Mouse (Mus musculus): ENCODE measurements around the gene Wdr18. TPM values are rescaled to one million over a fixed set of nuclear protein-coding genes. Genes with fewer than 3 reads are reported as not detected.

Gene Wdr18
- total RNA-seq, 4 experiments from 2014 or later: 20.1 to 26.7 (median 23.0) TPM

GRCm38 (mm10) chr10:79996272-79997033 is 36.5 kb downstream of the Wdr18 start, which contains the start of gene Abca7:
Gene Abca7, plus strand, starts transcription at chr10:79996494.
- DNase-seq (ENCODE audit: low spot score in 2 of 2): peak; percentile 93 to 94

- DNase-seq (ENCODE audit: low spot score in 2 of 2): no peak
Observed at GRCm38 (mm10) chr10:79997034-79997760, 37.2 kb downstream of the Wdr18 start.

GRCm38 (mm10) chr10:79997819-79998218 is 37.9 kb downstream of the Wdr18 start:
- no peak for DNase-seq (ENCODE audit: low spot score in 2 of 2)

- no peak for DNase-seq (ENCODE audit: low spot score in 2 of 2)
Observed at GRCm38 (mm10) chr10:80001945-80002344, 42.0 kb downstream of the Wdr18 start.

GRCm38 (mm10) chr10:80002829-80003228 is 42.9 kb downstream of the Wdr18 start:
- DNase-seq (ENCODE audit: low spot score in 2 of 2): no peak

GRCm38 (mm10) chr10:80003374-80004232 is 43.7 kb downstream of the Wdr18 start:
- DNase-seq (ENCODE audit: low spot score in 2 of 2): no peak

GRCm38 (mm10) chr10:80004233-80004705 is 44.3 kb downstream of the Wdr18 start:
- DNase-seq (ENCODE audit: low spot score in 2 of 2): no peak

- DNase-seq (ENCODE audit: low spot score in 2 of 2): no peak
Observed at GRCm38 (mm10) chr10:80011740-80012139, 51.8 kb downstream of the Wdr18 start.

- no peak for DNase-seq (ENCODE audit: low spot score in 2 of 2)
Observed at GRCm38 (mm10) chr10:80013609-80014008, 53.7 kb downstream of the Wdr18 start.

GRCm38 (mm10) chr10:80014484-80015290 is 54.7 kb downstream of the Wdr18 start:
- DNase-seq (ENCODE audit: low spot score in 2 of 2): no peak

GRCm38 (mm10) chr10:80015583-80015982 is 55.6 kb downstream of the Wdr18 start:
- DNase-seq (ENCODE audit: low spot score in 2 of 2): no peak

- DNase-seq (ENCODE audit: low spot score in 2 of 2): no peak
Observed at GRCm38 (mm10) chr10:80016511-80016910, 56.6 kb downstream of the Wdr18 start, which contains the start of gene Arhgap45. Gene Arhgap45, plus strand, starts transcription at chr10:80016653.

GRCm38 (mm10) chr10:80016931-80017330 is 57.0 kb downstream of the Wdr18 start:
- no peak for DNase-seq (ENCODE audit: low spot score in 2 of 2)

GRCm38 (mm10) chr10:80017361-80017760 is 57.4 kb downstream of the Wdr18 start:
- no peak for DNase-seq (ENCODE audit: low spot score in 2 of 2)

GRCm38 (mm10) chr10:80017771-80018170 is 57.8 kb downstream of the Wdr18 start:
- no peak for DNase-seq (ENCODE audit: low spot score in 2 of 2)

GRCm38 (mm10) chr10:80018739-80019297 is 58.9 kb downstream of the Wdr18 start:
- DNase-seq (ENCODE audit: low spot score in 2 of 2): no peak

GRCm38 (mm10) chr10:80019471-80020131 is 59.6 kb downstream of the Wdr18 start:
- DNase-seq (ENCODE audit: low spot score in 2 of 2): no peak
